Mouse (Mus musculus) cerebellum, adult 9-11 months (tissue): ENCODE measurements at regions not wholly inside any gene's neighbourhood (a gene's known extent, or its start where the extent isn't known, plus 50 kb on each side); places are given as distances from the start of the nearest gene placed in this dataset.

Experiments used
- DNase-seq: peaks from one replicate; pipeline ENCODE4 v3.0.0; 2022

DNA sequence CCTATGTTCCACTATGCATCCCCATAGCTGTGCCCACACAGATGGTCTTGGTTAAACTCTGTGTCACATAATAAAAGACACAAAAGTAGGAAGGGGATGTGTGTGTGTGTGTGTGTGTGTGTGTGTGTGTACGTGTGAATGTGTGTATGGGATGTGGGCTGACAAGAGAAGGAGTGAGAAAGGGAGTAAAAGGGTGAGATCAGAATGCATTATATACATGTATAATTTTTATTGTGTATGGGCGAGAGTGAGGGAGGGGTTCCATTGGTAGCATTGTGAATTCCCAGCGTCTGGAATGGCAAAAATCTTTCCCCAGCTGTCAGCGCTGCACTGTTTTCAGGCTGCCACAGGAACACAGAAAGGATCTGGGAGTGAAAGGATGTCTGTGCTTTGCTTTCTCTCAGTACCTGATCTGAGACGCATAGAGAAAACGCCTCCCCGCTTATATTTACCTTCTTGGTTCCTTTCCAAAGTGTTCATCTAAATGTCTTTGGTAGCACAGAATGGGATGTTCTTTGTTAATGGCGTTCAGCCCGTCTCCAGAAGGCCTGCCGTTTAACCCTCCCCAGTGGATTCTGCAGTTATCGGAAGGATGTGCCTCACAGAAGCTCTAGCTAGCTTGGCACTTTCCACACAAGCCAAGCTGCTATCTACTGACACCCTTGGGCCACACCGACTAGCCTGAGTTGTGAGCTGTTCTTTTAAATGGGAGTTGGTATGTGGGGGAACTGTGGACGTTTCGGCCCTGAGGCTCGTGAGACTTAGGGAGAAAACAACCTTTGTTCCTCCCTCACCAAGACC, 785.8 kb downstream of the Tmem114 start:
- DNase-seq: no peak

DNA sequence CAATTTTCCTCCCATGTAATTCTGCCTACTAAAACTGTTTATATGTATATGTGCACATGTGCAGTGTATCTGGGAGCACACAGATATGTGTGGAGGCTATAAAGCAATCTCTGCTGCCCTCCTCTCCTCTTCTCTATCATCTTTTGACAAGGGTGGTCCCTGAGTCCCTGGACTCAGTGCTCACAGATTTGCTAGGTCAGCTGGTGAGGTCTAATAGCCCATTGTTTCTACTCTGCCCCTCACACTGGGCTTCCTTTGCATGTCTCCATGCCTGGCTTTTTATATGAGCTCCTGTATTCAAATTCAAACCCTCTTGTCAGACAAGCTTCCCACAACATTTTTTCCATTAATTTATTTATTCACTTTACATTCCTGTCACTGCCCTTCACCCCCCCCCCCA, 786.9 kb downstream of the Tmem114 start:
- DNase-seq: no peak

DNA sequence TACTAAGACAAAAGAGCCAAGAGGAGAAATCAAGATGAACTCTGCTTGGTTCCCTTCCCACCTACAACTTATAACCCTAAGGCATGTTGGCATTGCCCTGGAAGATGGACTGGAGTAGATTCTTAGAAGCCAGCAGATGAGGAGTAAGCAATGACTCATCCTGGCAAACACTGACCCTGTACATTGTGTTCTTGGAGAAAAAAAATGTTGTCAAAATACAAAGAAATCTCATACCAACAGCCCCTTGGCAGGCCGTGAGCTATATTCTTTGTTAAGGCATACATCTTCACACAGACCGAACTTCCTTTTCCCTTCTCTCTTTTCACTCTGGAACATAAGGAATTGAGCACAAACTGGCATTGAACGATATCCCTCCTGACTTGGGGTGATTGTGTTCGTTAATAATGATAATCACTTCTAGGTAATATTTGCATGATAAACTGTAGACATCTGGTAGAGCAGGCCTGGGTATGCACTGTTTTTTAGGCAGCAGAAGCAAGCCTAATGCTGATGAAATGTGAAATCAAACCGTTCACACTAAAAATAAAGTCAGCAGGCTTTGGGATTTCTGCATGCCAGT, 787.7 kb downstream of the Tmem114 start:
- DNase-seq: no peak

DNA sequence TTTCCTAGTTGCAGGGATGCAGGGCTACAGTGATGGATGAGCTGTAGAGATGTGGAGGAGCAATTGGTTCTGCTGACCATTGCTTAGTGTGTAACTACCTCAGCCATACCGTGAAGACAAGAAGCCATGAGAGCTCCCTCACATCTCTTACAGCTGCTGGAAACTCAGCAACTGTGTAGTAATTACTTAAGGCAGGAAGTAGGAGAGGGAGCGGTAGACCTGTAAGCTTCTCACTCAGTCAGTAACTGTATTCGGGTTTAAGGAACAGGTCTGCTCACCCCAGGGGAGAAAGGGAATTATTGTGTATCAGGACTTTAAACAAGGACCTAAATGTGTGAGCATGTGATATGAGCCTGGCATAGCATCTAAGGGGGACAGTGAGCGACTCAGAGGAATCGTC, 788.6 kb downstream of the Tmem114 start:
- DNase-seq: no peak

DNA sequence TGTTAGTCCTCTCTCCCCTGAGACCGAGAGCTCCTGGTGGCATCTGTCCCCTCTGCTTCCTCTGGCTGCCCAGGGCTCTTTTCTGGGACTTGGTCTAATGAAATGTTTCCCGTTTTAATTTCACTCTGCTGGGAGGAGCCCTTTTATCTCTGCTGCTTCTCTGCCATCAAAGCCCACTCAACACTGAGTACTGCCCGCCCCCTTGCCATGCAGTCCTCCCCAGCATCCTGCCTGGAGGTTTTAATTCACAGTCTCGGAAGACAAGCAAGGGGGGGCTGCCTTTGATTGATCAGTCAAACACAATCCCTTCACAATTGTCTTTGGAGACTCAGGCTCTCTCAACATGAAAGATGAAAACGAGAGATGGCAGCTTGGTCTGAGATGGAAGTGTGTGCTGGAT, 792.5 kb downstream of the Tmem114 start:
- no peak for DNase-seq

DNA sequence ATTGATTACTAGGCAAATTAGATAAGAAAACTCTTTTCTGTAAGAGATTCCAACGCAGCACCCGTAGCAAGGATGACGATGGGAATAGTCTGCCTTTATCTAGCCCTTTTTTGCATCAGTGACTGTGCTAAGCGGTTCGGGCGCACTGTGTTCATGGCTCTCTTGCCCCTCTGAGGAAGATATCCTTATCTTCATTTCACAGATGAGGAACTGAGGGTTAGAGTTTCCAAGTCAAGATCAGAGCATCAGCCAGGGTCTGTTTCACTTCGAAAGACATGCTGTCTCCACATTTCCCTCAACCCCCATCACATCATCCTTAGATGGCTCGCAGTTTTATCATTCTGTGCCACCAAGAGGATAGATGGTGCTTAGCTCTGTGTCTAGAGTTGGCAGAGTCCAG, 796.6 kb downstream of the Tmem114 start:
- no peak for DNase-seq

DNA sequence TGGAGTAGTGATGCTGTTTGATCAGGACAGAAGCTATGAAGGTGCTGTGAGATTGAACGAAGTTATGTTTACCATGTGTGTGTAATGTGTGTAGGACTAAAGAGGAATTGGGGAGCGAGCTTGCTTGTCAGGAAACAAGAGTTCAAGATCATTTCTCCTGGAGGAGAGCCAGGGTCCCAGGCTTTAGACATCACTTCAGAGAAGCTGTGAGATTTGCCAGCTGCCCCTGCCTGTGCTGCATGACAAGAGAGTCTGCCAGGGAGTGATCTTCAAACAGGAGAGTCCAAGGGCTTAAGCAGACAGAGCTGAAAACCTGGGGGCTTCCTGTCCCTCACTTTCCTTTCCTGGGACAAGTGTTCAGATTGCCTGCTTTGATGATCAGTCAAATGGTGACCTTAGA, 818.3 kb downstream of the Tmem114 start:
- DNase-seq: no peak

DNA sequence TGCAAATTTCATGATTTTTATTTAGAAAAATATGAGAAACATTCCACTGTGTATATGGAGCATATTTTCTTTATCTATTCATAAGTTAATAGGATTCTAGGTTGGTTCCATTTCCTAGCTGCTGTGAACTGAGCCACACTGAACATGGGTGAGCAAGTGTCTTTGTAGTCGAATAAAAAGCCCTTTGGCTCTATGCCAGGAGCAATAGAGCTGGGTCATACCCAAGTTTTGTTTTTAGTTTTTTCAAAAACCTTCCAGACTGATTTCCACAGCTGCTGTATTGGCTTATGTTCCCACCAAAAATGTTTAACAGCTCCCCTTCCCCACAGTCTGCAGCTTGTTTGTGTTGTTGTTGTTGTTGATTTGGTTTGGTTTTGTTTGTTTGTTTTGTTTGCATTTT, 822.5 kb downstream of the Tmem114 start:
- no peak for DNase-seq

DNA sequence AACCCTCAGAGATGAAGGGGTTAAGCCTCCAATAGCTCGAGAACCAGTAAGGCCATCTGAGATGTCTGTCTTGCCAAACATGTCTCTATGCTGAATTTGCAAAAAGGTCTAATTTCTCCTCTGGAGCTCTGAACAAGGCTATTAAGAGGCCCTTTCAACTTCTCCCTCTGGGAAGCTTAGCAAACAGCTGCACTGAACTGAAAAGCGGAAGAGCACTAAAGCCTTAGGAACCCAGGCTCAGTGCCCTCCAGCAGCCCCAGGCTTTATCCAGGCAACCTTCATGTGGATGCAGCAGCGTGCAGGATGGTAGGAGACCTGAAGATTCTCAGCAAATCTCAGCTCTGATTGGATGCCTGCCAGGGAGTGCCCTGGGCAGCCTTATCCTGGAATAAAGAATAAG, 850.1 kb downstream of the Tmem114 start:
- no peak for DNase-seq

DNA sequence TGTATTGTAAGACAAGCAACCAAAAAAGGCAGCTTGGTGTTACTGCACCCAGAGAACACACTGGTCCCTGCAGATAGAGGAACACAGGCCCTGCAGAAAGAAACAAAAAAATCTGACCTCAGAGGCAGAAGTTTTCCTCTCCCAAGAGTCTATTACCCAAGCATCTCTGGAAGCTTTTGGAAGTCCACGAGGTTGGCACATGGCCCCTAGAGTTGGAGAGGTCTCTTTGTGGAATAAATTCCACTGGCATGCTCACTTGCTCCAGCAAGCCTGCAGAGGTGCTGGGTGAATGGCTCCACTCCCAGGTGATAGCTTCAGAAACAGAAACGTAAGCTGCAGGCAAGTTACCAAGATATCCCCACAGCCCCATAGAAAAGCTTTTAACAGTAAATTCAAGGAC, 864.1 kb downstream of the Tmem114 start:
- no peak for DNase-seq

DNA sequence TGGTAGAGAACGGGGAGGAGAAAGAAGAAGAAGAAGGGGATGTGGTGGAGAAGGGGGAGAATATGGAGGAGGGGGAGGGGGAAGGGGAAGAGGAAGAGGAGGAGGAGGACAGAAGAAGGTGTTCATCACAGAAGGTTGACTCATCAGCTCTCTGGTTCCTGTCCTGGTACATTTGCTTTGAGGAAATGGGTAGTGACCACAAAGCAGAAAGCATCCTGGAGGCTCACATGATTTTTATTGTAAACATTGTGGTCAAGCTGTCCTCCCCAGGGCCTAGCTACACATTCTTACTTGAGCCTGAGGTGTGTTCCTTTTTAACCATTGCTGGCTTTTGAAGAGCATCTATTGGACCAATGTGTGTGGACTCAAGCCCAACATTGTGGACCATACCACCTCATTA, 865.8 kb downstream of the Tmem114 start:
- no peak for DNase-seq

DNA sequence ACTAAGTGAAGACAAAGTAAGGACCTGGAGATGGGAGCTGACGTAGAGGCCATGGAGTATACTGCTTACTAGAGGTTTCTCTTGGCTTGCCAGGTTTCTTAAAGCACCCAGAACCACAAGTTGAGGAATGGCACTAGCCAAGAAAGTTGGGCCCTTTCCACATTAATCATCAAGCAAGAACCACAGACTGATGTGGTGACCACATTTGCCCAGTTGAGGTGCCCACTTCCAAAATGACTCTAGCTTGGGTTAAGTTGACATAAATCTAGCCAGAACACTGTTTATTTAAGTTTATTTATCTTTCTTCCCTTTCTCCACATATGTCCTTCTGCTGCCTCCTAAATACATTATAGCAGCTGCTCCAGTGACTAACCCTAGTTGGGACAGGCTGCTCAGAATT, 866.3 kb downstream of the Tmem114 start:
- no peak for DNase-seq

DNA sequence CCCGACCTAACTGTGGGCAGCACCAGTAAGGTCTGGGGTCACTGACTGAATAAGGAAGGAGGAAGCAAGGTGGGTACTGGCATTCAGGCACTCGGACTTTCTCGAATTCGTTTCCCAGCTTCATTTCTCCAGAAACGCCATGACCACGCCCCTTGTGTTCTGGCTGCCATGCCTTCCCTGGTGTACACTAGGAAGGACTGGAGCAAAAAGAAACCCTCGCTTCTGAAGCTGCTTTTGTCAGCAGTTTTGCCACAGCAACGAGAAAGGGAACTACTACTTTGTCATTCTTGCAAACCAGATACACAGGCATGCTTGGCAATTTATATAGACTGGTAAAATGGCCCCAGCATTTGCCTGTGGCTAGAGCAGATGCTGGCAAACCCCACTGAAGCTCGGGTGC, 869.0 kb downstream of the Tmem114 start:
- no peak for DNase-seq

DNA sequence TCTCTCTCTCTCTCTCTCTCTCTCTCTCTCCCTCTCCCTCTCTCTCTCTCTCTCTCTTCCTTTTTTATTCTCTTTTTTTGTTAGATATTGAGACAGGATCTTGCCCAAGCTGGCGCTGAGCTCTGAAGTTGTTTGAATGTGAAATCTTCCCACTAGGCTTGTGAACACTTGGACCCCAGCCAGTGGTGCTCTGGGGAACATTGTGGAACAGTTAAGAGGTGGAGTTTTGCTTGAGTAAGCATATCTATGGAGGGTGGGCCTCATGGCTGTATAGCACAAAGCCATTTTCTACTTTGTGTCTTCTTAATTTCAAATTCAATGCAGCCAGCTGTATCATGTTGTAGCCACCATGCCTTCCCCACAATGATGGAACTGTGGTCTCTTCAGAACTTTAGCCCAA, 875.4 kb downstream of the Tmem114 start:
- DNase-seq: no peak

DNA sequence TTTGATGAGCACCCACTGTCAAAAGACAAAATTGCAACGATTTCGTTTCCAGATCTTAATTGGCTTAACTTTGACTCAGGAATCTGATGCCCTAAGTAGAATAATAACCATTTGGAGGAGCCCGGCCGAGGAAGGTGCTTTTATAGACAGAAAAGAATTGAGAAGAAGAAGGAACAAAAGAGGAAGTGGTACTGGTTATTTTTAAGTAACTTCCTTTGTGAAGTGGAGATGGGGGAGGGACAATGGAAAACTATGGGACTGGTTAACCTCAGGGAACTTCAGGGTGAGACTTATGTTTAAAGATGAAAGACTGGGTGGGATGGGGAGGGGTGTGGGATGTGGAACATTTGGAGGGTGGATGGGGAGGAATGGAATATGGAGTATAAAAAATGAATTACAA, 880.9 kb downstream of the Tmem114 start:
- DNase-seq: no peak

DNA sequence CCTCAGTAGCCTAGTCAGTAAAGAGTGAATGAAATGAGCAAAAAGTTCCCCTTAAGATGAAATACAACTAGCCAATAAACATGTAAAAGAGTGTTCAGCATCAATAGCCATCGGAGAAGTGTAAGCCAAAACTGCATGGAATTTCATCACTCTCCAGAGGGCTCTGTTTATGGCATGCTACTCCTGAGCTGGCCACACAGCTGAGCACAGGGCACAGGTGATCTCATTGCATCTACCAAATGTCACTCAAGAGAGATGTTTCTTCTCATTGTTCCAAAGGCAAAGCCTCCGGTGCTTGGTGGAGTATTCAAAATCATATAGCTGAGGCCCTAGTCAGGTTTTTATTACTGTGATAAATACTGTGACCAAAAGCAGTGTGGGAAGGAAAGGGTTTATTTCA, 895.1 kb downstream of the Tmem114 start:
- DNase-seq: no peak

DNA sequence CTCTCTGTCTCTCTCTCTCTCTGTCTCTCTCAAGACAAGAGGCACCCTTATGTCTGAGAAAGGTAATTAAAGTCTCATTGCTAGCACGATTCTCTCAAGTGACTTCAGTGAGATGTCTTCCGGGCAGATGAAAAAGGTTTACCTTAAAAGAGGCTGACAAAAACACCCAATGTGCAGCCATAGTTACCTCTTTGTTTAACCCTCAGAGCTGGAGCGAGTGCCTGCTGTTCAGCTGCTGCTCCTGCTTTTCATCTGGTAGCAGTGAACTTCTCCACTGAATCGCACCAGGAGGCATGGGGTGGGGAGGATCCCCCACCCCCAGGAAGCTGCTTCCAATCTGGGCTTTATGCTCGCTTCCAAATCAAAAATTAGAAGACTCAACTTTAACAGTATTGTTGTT, 896.0 kb downstream of the Tmem114 start:
- DNase-seq: no peak

DNA sequence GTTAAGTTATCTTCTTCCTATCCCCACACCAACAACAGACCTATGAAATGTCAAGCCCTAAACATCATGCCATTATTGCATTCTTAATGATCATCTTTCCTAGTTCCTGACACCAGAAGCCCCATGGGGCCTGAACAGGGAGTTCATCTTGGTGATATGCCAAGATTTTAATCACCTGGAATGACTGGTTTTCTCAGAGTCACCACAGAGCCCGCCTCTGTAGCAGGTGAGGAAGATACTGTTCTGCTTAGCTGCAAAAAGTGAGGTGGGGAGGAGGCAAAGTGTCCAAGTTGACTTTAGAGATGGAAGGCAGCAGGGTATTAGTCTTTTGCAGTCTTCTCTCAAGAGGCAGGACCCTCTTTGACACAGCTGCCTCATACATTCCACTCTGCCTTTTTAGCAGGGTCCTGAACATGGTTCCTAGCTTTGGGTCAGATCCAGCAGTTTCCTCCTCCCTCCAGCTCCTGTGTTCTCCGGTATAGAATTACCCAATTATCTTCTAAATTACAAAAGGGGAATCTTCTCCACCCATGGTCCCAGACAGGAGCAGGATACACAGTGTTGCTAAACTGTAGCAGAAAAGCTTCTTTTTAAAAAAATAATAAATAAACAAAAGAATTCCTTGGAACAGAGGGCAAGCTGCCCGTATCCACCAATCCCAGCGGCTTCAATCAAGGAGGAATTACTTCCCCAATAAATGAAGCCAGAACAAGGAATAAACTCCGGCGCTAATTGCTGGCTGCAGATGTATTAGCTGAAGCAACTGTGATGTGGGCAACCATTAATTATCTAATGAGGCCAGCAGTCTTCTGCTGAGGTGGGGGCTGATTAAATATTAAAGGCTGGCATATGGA, 896.8 kb downstream of the Tmem114 start:
- DNase-seq: no peak

DNA sequence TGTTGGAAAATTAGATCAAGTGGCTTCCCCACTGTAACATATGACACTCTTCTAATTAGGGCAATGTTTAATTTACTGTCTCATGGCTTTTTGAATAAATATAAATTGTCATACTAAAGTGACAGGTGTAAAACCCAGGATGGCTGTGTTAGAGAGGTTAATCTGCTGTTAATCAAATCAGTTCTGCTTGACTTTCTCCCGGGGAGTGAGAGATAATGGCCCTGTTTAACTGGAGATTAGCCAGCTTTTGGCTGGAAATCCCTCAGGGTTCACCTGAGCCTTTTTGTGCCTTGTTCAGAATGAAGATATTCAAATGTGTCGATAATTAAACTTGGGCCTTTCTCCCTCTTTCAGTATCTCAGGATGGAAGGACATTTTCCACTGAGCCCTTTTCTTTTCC, 906.2 kb downstream of the Tmem114 start:
- no peak for DNase-seq
